Mouse (Mus musculus): Measurements from ENCODE around the gene Hormad1.

DNA sequence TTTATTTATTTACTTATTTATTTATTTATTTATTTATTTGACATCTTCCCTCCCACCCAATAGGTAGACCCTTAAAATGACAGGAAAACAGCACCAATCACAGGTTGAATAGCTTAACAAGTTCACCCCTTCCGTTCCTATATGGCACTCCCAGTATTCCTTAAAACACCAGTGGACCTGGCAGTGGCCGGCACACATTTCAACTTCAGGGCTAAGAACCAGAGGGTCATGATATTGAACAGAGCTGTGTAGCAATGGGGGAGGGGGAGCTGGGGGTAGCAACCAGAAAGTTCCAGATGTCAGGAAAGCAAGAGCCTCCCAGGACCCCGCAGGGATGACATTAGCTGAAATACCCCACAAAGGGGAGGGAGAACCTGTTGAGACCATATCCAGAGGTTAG, 39.4 kb upstream of the Hormad1 start:
- TF ChIP-seq CTCF (IDR thresholded peaks at IDR 0.05; ENCODE audit: low read depth), result no peak
- TF ChIP-seq EP300 (IDR thresholded peaks at IDR 0.05; ENCODE audit: low read depth), result no peak

Data from liver, postnatal 0 days (tissue).